Mouse (Mus musculus) intestine, postnatal 0 days (tissue): Measurements from ENCODE around the gene Gas2l2. TPM values are rescaled to one million over a fixed set of nuclear protein-coding genes. Genes with fewer than 3 reads are reported as not detected.

Experiments used
- ATAC-seq: fragments of 200-750 bp; cut with Nextera tagmentation; 2 replicates; pipeline ENCODE4 v1.8.0; 2017; ENCODE audit warnings: mild to moderate bottlenecking, moderate TSS enrichment, moderate library complexity
- H3K27ac ChIP-seq: fragments of 300-500 bp; sonication (generic); 2 replicates; pipeline ENCODE4 v1.5.1; 2014; ENCODE audit warnings: mild to moderate bottlenecking, low read depth, low read length, moderate library complexity
- H3K27me3 ChIP-seq: fragments of 300-500 bp; sonication (generic); replicated peaks from 2 replicates; pipeline ENCODE4 v1.6.1; 2014; ENCODE audit warnings: low read length, mixed read lengths; ENCODE audit not compliant: control insufficient read depth, insufficient read depth
- H3K36me3 ChIP-seq: fragments of 300-500 bp; sonication (generic); 2 replicates; pipeline ENCODE4 v1.6.1; 2014; ENCODE audit warnings: mild to moderate bottlenecking, moderate library complexity; ENCODE audit not compliant: control insufficient read depth, insufficient read depth
- H3K4me1 ChIP-seq: fragments of 300-500 bp; sonication (generic); replicated peaks from 2 replicates; pipeline ENCODE4 v1.6.1; 2014; ENCODE audit warnings: antibody characterized with exemption, low read length, mixed read lengths; ENCODE audit not compliant: control insufficient read depth, insufficient read depth
- H3K4me2 ChIP-seq: fragments of 300-500 bp; sonication (generic); replicated peaks from 2 replicates; pipeline ENCODE4 v1.6.1; 2014; ENCODE audit warnings: low read depth, mild to moderate bottlenecking, moderate library complexity
- H3K4me3 ChIP-seq: fragments of 300-500 bp; sonication (generic); 2 replicates; pipeline ENCODE4 v1.5.1; 2014; ENCODE audit warnings: low read depth, low read length
- H3K9ac ChIP-seq: fragments of 300-500 bp; sonication (generic); 2 replicates; pipeline ENCODE4 v1.6.1; 2014; ENCODE audit warnings: mild to moderate bottlenecking, low read depth, low read length
- H3K9me3 ChIP-seq: fragments of 300-500 bp; sonication (generic); 2 replicates; pipeline ENCODE4 v1.6.1; 2016; ENCODE audit warnings: mixed run types; ENCODE audit not compliant: control insufficient read depth
- CTCF ChIP-seq: sonication (generic); IDR thresholded peaks from 2 replicates; pipeline ENCODE4 v1.5.1; 2016; ENCODE audit warnings: low read depth, mild to moderate bottlenecking, control low read depth, antibody characterized with exemption, moderate library complexity
- WGBS: fragments of 180-500 bp; shearing (Covaris S2); extraction: QIAGEN DNeasy Blood & Tissue Kit; methylation state at CpG from one replicate; pipeline ENCODE4 v1.1.7; 2014; 5-methylcytosine and 5-hydroxymethylcytosine counted together
- polyA plus RNA-seq: library from polyadenylated mRNA; unstranded; fragments of >200 nt; fragmentation: Nextera tagmentation; extraction: Ambion mirVana; gene quantifications from 2 replicates; pipeline ENCODE4 v1.2.1, GENCODE M21; 2015

Gas2l2 gene
- polyA plus RNA-seq, 1 experiment from 2014 or later = 0.65 TPM

DNA sequence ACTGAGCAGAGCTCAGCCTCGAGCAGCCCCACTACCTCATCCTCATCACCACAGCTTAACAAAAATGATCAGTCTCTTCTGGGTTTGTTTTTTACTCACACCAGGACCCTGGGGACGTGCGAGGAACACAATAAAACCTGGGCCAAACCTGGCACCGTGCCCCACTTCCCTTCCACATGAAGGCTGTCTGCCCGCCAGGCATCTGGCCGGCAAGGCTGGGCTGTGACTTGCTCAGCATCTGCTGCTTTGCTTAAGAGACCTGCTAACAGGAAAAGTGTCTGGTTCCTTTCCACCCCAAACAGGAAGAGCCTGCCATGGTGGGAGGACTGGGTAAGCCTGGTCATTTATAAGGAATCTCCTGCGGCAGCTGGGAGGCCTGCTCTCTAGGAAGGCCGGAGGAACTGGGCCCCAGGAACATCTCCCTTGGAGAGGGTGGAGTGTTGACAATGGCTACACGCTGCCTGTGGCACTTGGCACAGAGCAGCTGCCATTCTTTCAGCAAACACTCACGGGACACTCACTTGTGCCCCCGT, 37.9 kb upstream of the Gas2l2 start:
- Histone ChIP-seq H3K4me3 (no peak overlapping the region), H3K27me3 (no peaks in the 10 kb centered on the region), H3K27ac (no peak overlapping the region), H3K36me3 (no peaks in the 10 kb centered on the region), H3K4me2 (no peak overlapping the region), H3K9me3 (no peaks in the 10 kb centered on the region), H3K4me1 (0 out of 2 replicates have a peak, but pooled peaks cover 7% of the 10 kb centered on the region), H3K9ac (no peak overlapping the region)
- WGBS = 46% methylated on average over 11 of the region's 11 CpGs
- TF ChIP-seq CTCF = no peak
- no peak for ATAC-seq

DNA sequence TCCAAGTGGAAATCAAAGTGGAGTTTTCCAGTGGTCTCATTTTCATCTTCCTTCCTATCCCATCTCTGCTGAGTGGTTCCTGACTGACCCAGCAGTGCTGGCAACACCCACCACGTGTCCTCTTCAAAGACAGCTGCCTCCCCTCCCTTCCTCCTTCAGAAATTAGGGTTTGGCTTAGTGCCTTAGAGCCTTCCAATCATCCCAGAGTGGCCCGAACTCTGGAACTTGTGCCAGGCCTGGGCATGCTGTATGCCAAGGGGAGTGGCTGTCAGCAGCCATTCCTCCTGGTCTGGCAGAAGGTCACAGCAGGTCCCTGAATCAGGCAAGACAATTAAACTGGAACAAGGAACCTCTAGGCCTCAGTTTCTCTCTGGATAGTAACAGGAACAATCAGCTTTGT, 36.7 kb upstream of the Gas2l2 start:
- Histone ChIP-seq H3K4me2 (no peak overlapping the region), H3K4me1 (0 out of 2 replicates have a peak, but pooled peaks cover 3% of the 10 kb centered on the region), H3K27ac (no peak overlapping the region), H3K4me3 (no peak overlapping the region), H3K9me3 (no peaks in the 10 kb centered on the region), H3K27me3 (no peaks in the 10 kb centered on the region), H3K36me3 (no peaks in the 10 kb centered on the region), H3K9ac (no peak overlapping the region)
- no peak for TF ChIP-seq CTCF
- WGBS = 22% methylated on average over 2 of the region's 2 CpGs
- ATAC-seq = no peak

DNA sequence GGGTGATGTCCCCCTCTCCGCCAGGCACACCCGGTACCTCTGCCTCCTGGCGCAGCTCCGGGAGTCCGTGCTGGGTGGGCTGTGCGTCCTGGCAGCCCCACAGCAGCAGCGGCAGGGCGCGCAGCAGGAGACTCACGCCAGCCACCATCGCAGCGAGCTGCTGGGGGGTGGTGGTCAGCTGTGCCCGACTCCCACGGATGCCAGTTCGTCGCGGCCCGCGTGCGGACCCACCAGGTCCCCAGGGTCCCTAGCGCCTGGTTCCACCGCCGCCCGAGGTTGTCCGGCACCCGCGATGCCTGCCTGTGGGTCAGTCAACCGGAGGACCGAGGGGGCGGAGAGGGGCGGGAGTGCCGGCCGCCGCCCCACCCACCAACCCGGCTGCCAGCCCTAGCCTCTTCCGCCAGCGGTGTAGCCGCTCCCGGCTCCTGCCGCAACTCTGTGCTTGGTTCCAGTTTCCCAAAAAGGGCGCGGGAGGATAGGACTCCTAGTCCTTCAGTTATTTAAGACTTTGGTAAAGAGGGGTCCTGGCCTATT, 33.5 kb upstream of the Gas2l2 start, which contains the start of gene Mmp28:
Gene Mmp28, minus strand, starts transcription at position 361 of the 534 bp plus-strand sequence.
- peak; percentile 37 for ATAC-seq
- no peak for TF ChIP-seq CTCF
- H3K36me3 ChIP-seq = no peaks in the 10 kb centered on the region
- peak within 1 kb of the TSS; percentile 99 for H3K4me2 ChIP-seq
- peak within 1 kb of the TSS; percentile 66 for H3K4me3 ChIP-seq
- H3K27me3 ChIP-seq = no peaks in the 10 kb centered on the region
- no peaks in the 10 kb centered on the region for H3K9me3 ChIP-seq
- no peak within 1 kb of the TSS for H3K27ac ChIP-seq
- H3K9ac ChIP-seq = peak within 1 kb of the TSS; percentile 66
- WGBS = 1% methylated on average over 35 of the region's 42 CpGs
- peaks cover 10% of the 10 kb centered on the region; the same call in 1 of the 2 replicates for H3K4me1 ChIP-seq

DNA sequence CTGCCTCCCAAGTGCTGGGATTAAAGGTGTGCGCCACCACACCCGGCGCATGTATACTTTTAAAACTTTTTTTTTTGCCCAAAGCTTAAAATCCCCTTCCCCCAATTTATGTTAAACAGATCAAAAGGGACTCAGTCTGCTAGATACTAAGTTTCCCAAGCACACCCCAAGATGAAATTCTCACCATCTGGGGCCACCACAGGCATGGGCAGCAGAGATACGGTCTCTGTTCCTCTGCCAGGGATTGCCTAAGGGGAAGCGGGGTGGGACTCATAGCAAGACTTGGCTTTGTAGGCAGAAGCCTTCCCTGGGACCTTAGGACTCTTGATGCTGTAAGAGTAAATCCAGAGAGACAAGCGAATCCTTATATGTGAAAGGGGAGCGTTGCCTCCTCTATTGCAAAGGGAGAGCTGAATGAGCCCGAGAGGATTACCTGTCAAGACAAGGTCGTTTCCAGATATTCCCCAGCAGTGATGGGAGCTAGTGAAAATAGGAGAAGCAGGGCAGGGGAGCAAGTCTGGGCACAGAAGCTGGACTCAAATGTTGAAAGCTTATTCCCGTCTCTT, 32.3 kb upstream of the Gas2l2 start:
- Histone ChIP-seq H3K27me3 (no peaks in the 10 kb centered on the region), H3K9me3 (no peaks in the 10 kb centered on the region), H3K36me3 (no peaks in the 10 kb centered on the region), H3K27ac (no peak overlapping the region), H3K4me1 (peaks cover 10% of the 10 kb centered on the region; the same call in 1 of the 2 replicates), H3K9ac (no peak overlapping the region), H3K4me3 (no peak overlapping the region), H3K4me2 (peak overlapping the region; percentile 99; the same call in 1 of the 2 replicates)
- no peak for ATAC-seq
- TF ChIP-seq CTCF = no peak
- 81% methylated on average over 10 of the region's 10 CpGs for WGBS

DNA sequence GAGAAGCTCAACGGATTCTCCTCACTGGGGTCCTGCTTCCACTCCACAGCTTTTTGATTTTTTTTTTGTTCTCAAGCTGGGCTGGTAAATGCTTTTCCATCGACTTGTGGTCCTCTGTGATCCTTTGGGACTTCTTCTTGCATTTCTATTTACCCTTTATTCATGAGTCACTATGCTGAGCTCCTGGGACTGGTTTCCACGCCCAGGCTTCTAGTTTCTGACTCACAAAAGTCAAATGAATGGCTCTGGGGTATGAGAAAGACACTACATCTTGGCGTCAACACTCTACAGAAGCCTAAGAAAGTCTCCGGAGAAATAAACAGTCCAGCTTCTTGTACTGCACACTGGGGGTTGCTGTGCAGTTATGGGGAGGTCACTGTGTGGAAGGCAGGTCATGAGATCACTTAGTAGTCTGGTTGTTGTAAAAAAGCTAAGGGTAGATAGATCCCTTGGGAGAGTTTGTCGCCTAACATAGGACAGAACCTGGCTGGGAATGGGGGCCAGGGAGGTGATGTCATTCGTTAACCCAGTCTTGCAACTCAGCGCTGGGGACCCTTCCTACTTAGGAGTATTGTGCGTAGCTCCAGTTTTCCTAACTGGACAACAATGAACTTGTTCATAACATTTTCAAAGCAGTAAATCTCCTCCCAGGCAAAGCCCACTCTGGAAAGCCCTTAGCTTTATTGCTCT, 28.8 kb upstream of the Gas2l2 start:
- Histone ChIP-seq H3K4me2 (no peak overlapping the region), H3K27ac (no peak overlapping the region), H3K27me3 (no peaks in the 10 kb centered on the region), H3K36me3 (no peaks in the 10 kb centered on the region), H3K4me1 (peaks cover 15% of the 10 kb centered on the region; the same call in 1 of the 2 replicates), H3K9me3 (no peaks in the 10 kb centered on the region), H3K4me3 (no peak overlapping the region), H3K9ac (no peak overlapping the region)
- no peak for ATAC-seq
- WGBS = 38% methylated on average over 9 of the region's 9 CpGs
- no peak for TF ChIP-seq CTCF

DNA sequence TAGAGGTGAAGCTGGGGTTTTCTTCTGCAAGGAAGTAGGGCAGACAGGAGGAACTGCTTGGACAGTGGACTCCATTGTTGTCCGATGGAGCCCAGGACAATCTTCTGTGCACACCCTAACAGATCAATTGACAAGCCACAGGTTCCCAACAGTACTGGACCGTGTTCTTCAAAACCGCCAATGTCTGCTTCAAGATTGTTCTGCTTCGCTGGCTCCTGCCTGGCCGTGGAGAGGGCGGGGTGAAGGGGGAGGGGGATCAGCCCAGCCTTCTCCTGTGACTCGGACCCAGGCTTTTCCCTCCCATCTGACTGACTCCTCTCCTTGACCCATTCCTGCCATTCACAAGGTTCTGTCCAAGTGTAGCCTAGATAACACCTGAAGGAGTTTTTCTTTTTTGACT, 28.0 kb upstream of the Gas2l2 start:
- no peak overlapping the region for H3K27ac ChIP-seq
- H3K4me3 ChIP-seq = no peak overlapping the region
- no peak for ATAC-seq
- H3K9me3 ChIP-seq = no peaks in the 10 kb centered on the region
- H3K9ac ChIP-seq = no peak overlapping the region
- H3K27me3 ChIP-seq = no peaks in the 10 kb centered on the region
- H3K4me1 ChIP-seq = peaks cover 12% of the 10 kb centered on the region; the same call in 1 of the 2 replicates
- 43% methylated on average over 7 of the region's 7 CpGs for WGBS
- H3K36me3 ChIP-seq = no peaks in the 10 kb centered on the region
- no peak overlapping the region for H3K4me2 ChIP-seq
- TF ChIP-seq CTCF = no peak
